Mouse (Mus musculus): Measurements from ENCODE around the gene Zscan5b. TPM values are rescaled to one million over a fixed set of nuclear protein-coding genes. Genes with fewer than 3 reads are reported as not detected.
"Not testable (repeated sequence)": the region's sequence is repeated elsewhere in the genome, so short reads cannot be mapped to it uniquely, and the experiment has no call there.

Gene Zscan5b
- not detected in 3 replicates for total RNA-seq (2017)

DNA sequence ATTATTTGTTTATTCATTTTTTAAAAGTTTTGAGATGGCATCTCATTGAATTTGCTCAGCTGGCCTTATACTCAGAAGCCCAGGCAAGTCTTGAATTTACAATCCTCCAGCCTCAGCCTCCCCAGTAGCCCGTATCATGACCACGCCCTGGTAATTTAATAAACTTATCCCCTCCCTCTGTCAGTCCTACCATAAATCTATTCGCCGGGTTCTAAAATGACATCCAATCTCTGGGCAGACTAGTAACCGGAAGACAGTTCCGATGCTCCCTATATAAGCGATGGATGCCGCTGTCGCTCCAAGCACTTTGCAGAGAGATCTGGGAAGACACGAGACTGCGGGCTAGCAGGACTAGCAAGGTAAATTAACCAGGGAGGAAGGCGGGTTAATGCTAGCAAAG is at the start of gene Zscan5b:
TSS of gene Zscan5b (plus strand) at position 301 of the 400 bp plus-strand sequence.
- ATAC-seq (replicated peaks; ENCODE audit: insufficient number of reproducible peaks, low FRiP score, low TSS enrichment, poor library complexity, severe bottlenecking), result no peak

DNA sequence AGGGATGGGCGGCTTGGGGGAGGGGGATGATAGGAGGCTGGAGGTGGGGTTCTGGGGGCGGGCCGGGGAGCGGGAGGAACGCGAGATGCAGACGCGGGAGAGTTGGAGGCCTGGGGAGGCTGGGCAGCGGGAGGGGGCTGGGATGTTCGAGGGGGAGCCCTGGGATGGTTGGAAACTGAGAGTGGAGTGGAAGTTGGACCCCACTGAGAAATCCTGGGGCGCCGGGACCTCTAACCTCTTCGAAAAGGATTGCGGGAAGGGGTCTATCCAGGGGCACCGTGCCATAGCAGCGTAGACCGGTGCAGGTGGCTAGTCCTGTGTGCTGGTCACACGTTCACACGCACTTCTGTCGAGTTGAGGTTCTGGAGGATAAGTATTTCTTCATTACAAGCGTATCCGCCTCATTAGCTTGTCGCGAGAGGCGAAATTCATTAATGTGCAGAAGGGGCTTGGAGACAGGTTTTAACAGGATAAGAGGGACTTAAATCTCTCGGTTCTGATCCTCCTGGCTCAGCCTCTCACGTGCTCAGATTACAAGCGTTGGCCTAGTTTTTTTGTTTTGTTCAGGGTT is 49.3 kb upstream of the Zscan5b start:
- ATAC-seq (replicated peaks; ENCODE audit: insufficient number of reproducible peaks, low FRiP score, low TSS enrichment, poor library complexity, severe bottlenecking), result no peak

- ATAC-seq (replicated peaks; ENCODE audit: insufficient number of reproducible peaks, low FRiP score, low TSS enrichment, poor library complexity, severe bottlenecking), result no peak
Observed at GRCm38 (mm10) chr7:6173872-6174271, 48.2 kb upstream of the Zscan5b start.

DNA sequence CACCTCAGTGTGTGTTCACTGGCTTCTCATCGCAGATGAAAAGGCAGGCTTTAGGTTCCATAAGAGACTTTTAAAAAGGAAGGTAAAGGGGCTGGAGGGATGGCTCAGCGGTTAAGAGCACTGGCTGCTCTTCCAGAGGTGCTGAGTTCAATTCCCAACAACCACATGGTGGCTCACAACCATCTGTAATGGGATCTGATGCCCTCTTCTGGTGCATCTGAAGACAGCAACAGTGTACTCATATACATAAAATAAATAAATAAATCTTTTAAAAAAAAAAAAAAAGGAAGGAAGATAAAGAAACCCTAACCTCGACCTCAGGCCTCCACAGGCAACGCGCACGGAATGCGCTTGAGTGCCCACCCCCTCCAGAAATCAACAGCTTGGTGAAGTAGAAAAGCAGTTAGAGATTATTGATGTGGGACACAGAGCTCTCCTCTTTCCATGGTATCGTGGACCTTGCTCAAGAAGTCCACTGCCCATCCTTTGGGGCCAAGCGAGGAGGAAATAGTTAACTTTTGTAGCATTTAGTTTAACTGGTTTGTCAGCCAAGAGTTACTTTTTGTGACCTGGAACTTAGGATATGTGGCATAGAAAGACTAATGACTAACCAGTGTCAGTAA is 47.6 kb upstream of the Zscan5b start:
- not testable (repeated sequence) for ATAC-seq (replicated peaks; ENCODE audit: insufficient number of reproducible peaks, low FRiP score, low TSS enrichment, poor library complexity, severe bottlenecking)

DNA sequence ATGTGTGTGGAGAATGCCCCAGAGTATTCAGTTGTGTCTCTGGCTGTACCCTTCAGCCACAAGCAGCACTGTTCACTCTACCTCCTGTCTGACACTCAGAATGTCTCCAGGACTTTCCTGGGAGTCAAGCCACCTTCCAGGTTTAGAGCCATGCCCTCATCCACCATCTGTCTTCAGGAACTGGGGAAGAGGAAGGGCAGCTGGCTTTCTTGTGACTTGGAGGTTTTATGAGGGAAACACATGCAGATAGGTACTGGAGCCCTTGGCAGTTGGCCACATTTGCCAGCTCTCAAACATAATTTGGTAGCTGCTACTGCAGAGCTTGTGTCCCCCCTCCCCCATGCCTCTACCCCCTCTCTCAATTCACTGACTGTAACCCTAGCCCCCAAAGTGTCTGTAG is 43.1 kb upstream of the Zscan5b start:
- ATAC-seq (replicated peaks; ENCODE audit: insufficient number of reproducible peaks, low FRiP score, low TSS enrichment, poor library complexity, severe bottlenecking), result no peak

- ATAC-seq (replicated peaks; ENCODE audit: insufficient number of reproducible peaks, low FRiP score, low TSS enrichment, poor library complexity, severe bottlenecking), result no peak
Observed at GRCm38 (mm10) chr7:6182882-6183281, 39.2 kb upstream of the Zscan5b start.

DNA sequence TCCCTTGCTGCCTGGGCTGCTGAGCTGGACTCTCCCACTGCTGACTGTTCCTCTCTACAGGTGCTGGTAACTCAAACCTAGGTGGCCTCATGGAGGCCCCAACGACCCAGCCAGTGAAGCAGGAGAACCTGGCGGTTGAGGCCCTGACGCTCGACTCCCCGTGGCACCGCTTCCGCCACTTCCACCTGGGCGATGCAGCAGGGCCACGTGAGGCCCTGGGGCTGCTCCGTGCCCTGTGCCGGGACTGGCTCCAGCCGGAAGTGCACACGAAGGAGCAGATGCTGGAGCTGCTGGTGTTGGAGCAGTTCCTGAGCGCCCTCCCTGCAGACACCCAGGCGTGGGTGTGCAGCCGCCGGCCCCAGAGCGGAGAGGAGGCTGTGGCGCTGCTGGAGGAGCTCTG is 38.3 kb upstream of the Zscan5b start:
- ATAC-seq (replicated peaks; ENCODE audit: insufficient number of reproducible peaks, low FRiP score, low TSS enrichment, poor library complexity, severe bottlenecking), result no peak

DNA sequence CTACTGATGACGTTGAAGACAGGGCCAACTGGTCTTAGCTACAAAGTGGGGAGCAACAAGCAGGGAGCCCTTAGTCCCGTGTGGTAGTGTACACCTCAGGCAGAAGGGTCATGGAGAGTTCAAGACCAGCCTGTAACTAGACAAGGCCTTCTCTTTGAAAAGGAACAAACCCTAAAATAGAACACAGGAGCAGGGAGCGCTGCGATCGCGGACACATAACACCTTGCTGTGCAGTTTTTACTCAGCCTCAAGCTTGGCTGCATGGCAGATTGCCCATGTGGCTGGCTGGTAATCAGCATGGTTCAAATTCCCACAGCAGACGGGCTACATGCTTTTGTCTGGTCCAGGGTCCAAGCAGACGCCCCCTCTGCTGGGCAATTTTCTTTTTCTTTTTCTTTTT is 37.6 kb upstream of the Zscan5b start:
- no peak for ATAC-seq (replicated peaks; ENCODE audit: insufficient number of reproducible peaks, low FRiP score, low TSS enrichment, poor library complexity, severe bottlenecking)

DNA sequence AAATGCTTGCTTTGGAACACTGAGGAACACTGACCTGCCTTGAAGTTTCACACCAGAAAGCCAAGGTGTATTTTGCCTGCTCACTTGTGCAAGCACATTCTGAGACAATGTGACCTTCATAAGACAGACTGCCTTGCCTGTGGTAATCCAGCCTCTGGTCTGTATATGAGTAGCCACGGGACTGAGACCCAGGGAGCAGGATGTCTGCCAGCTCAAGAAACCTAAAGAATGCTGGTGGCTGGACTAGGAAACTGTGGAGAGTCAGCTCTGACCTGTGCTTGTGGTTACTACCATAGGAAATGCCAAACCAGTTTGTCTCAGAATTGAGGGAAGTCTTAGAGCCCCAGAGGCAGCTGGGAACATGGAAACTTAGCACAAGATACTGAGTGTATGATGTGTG is 36.7 kb upstream of the Zscan5b start:
- no peak for ATAC-seq (replicated peaks; ENCODE audit: insufficient number of reproducible peaks, low FRiP score, low TSS enrichment, poor library complexity, severe bottlenecking)

GRCm38 (mm10) chr7:6186176-6186575 is 35.9 kb upstream of the Zscan5b start:
- no peak for ATAC-seq (replicated peaks; ENCODE audit: insufficient number of reproducible peaks, low FRiP score, low TSS enrichment, poor library complexity, severe bottlenecking)

DNA sequence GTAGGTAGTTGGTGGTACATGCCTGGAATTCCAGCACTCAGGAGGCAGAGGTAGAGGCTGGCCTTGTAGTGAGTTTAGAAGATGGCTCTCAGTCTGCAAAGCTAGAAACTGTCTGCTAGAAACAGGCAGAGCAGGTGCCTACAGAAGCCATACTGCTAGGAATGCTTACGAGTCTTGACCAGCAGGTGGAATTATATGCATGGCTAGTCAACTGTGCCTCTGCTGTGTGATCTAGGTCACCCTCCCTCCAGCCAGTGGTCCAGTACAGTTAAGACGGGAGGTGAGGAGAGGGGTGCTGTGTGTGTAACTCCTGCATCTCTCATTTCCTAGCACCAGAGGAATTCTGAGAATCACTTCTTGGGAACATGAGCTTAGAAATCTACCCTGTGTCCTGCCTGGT is 35.3 kb upstream of the Zscan5b start:
- no peak for ATAC-seq (replicated peaks; ENCODE audit: insufficient number of reproducible peaks, low FRiP score, low TSS enrichment, poor library complexity, severe bottlenecking)

GRCm38 (mm10) chr7:6189542-6189941 is 32.5 kb upstream of the Zscan5b start:
- ATAC-seq (replicated peaks; ENCODE audit: insufficient number of reproducible peaks, low FRiP score, low TSS enrichment, poor library complexity, severe bottlenecking), result no peak

- ATAC-seq (replicated peaks; ENCODE audit: insufficient number of reproducible peaks, low FRiP score, low TSS enrichment, poor library complexity, severe bottlenecking), result 0 out of 2 replicates have a peak, but pooled peaks have one; percentile 32
Observed at GRCm38 (mm10) chr7:6191376-6191775, 30.7 kb upstream of the Zscan5b start.

DNA sequence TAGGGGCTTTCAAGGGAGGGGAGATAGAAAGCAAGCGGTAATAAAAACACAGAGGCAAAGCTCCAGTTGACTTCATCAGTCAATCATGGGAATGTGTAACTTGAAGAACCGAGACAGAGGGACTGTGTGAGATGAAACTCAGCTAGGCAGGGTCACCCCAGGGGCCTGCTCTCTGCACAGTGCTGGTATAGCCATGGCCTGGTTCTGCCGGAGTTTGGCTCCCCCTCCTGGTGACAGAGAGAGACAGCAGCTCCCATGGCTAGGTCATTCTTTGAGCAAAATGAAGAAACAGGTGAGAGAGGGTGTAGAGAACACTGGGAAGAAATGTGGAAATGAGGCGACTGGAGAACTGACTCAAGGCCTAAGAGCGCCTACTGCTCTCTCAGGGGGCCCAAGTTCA is 27.9 kb upstream of the Zscan5b start:
- ATAC-seq (replicated peaks; ENCODE audit: insufficient number of reproducible peaks, low FRiP score, low TSS enrichment, poor library complexity, severe bottlenecking), result peak; percentile 59

DNA sequence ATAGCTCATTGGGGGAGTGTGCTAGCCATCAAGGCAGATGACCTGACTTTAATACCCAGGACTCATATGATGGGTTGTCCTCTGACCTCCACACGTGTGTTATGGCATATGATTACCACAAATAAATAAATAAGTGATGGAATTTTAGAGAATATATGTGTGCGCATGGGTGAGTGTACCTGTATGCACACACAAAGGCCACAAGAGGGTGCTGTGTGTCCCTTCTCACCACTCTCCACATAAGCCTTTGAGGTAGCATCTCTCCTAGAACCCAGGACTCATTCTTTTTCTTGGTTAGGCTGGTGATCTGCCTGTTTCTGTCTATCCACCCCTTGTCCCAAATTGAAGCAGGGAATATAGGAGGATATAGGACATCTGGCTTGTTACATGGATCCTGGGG is 26.3 kb upstream of the Zscan5b start:
- no peak for ATAC-seq (replicated peaks; ENCODE audit: insufficient number of reproducible peaks, low FRiP score, low TSS enrichment, poor library complexity, severe bottlenecking)

GRCm38 (mm10) chr7:6196790-6197189 is 25.3 kb upstream of the Zscan5b start, which contains the start of gene Galp:
TSS of gene Galp (plus strand) at chr7:6197090.
- ATAC-seq (replicated peaks; ENCODE audit: insufficient number of reproducible peaks, low FRiP score, low TSS enrichment, poor library complexity, severe bottlenecking), result no peak

DNA sequence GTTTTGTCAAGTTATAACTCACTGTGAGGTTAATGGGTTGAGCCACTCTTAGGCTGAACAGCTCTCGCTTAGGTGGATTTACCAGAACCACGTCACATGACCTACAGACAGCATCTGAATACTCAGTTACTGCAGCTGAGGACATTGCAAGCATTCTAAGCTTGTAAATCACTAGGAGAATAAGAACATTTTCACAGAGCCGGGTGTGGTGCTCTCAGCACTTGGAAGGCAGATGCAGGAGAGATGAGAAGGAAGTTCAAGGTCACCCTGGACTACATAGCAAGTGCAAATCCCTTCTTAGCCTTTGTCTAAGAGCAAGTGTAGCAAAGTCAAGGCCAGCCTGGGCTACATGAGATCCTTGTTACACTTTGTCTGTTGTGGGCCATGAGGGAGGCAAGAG is 17.9 kb upstream of the Zscan5b start:
- no peak for ATAC-seq (replicated peaks; ENCODE audit: insufficient number of reproducible peaks, low FRiP score, low TSS enrichment, poor library complexity, severe bottlenecking)

GRCm38 (mm10) chr7:6213144-6213543 is 8.9 kb upstream of the Zscan5b start:
- 0 out of 2 replicates have a peak, but pooled peaks have one; percentile 59 for ATAC-seq (replicated peaks; ENCODE audit: insufficient number of reproducible peaks, low FRiP score, low TSS enrichment, poor library complexity, severe bottlenecking)

DNA sequence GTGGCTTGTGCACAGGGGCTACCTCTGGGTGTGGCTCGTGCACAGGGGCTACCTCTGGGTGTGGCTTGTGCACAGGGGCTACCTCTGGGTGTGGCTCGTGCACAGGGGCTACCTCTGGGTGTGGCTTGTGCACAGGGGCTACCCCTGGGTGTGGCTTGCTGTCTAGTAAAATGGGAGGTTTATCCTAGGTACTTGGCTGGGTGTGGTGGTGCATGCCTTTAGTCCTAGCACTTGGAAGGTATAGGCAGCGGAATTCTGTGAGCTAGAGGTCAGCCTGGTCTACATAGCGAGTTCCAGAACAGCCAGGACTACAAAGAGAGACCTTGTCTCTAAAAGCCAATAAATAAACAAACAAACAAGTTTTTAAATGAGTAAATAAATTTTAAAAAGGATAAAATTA is 7.4 kb upstream of the Zscan5b start:
- ATAC-seq (replicated peaks; ENCODE audit: insufficient number of reproducible peaks, low FRiP score, low TSS enrichment, poor library complexity, severe bottlenecking), result not testable (repeated sequence)

DNA sequence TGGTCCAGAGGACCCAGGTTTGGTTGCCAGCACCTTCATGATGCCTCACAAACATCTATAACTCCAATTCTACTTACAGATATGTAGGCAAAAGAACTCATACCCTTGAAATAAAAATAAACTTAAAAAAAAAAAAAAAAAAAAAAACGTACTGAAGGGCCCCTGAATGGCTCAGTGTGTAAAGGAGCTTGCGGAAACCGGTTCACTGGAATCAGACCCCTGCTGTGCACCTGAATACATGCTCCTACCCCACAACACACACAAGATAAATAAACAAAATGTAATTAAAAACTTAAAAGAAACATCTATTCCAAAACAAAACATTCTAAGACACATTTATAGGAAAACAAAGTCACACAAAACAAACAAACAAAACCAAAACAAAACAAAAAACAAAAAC is 1.9 kb upstream of the Zscan5b start:
- no peak for ATAC-seq (replicated peaks; ENCODE audit: insufficient number of reproducible peaks, low FRiP score, low TSS enrichment, poor library complexity, severe bottlenecking)

- ATAC-seq (replicated peaks; ENCODE audit: insufficient number of reproducible peaks, low FRiP score, low TSS enrichment, poor library complexity, severe bottlenecking), result not testable (repeated sequence)
Observed at GRCm38 (mm10) chr7:6228491-6228890, 6.4 kb downstream of the Zscan5b start.

Data from monocyte, adult 5-6 weeks (primary cell).